Mouse (Mus musculus) liver, adult 2 months (tissue): ENCODE results near the gene Gm20708. TPM values are rescaled to one million over a fixed set of nuclear protein-coding genes. Genes with fewer than 3 reads are reported as not detected.

Experiments used
- DNase-seq: peaks from one replicate; pipeline ENCODE4 v3.0.0-alpha.2; 2011; ENCODE audit warnings: low read depth, low spot score; ENCODE audit errors: extremely low read depth
- H3K27ac ChIP-seq: fragments of 200-500 bp; replicated peaks from 2 replicates; pipeline ENCODE4 v1.5.1; 2012; ENCODE audit warnings: low read depth, mild to moderate bottlenecking, control low read depth, inconsistent platforms, low read length; ENCODE audit not compliant: insufficient read depth
- H3K27me3 ChIP-seq: fragments of 200-500 bp; 2 replicates; pipeline ENCODE4 v1.6.1; 2012; ENCODE audit warnings: mild to moderate bottlenecking, moderate library complexity, low read length, inconsistent platforms; ENCODE audit not compliant: control insufficient read depth, insufficient read depth
- H3K36me3 ChIP-seq: fragments of 200-500 bp; 2 replicates; pipeline ENCODE4 v1.6.1; 2012; ENCODE audit warnings: low read length, inconsistent platforms; ENCODE audit not compliant: control insufficient read depth, insufficient read depth
- H3K4me1 ChIP-seq: fragments of 200-500 bp; 2 replicates; pipeline ENCODE4 v1.6.1; 2011; ENCODE audit warnings: low read length; ENCODE audit not compliant: control insufficient read depth, insufficient read depth
- H3K4me3 ChIP-seq: fragments of 200-500 bp; 2 replicates; pipeline ENCODE4 v1.5.1; 2011; ENCODE audit warnings: low read depth, mild to moderate bottlenecking, control low read depth, low read length, moderate library complexity; ENCODE audit not compliant: insufficient read depth
- H3K79me2 ChIP-seq: fragments of 200-500 bp; 2 replicates; pipeline ENCODE4 v1.6.1; 2012; ENCODE audit warnings: inconsistent platforms, mild to moderate bottlenecking, low read length, moderate library complexity; ENCODE audit not compliant: control insufficient read depth, insufficient read depth
- H3K9ac ChIP-seq: fragments of 200-500 bp; 2 replicates; pipeline ENCODE4 v1.6.1; 2012; ENCODE audit warnings: low read depth, mild to moderate bottlenecking, control low read depth, inconsistent platforms, low read length
- CTCF ChIP-seq: fragments of 200-500 bp; IDR thresholded peaks from 2 replicates; pipeline ENCODE4 v1.5.1; 2011; ENCODE audit warnings: low read depth, low read length, control low read depth
- POLR2A ChIP-seq: fragments of 200-500 bp; IDR thresholded peaks from 2 replicates; pipeline ENCODE4 v1.6.1; 2011; ENCODE audit warnings: low read length, control low read depth; ENCODE audit not compliant: insufficient read depth; ENCODE audit errors: extremely low read depth
- WGBS: fragments of 180-500 bp; shearing (Covaris S2); methylation state at CpG from one replicate; pipeline ENCODE4 v1.1.7; 2018; 5-methylcytosine and 5-hydroxymethylcytosine counted together
- polyA plus RNA-seq: library from polyadenylated mRNA; depleted of rRNA; stranded (reverse); fragments of >200 nt; gene quantifications from 2 replicates; pipeline ENCODE4 v1.2.3, GENCODE M21; 2012
- total RNA-seq: library from RNA; depleted of rRNA; stranded (reverse); fragments of >200 nt; gene quantifications from 2 replicates; pipeline ENCODE4 v1.2.3, GENCODE M21; 2014

Gene Gm20708
- total and polyA plus RNA-seq, 2 experiments = 0.21 to 0.37 TPM

GRCm38 (mm10) chr11:117844997-117845396 lies 35.5 kb downstream of the Gm20708 start:
- TF ChIP-seq CTCF (no peak), POLR2A (no peak)
- 38% methylated on average over 2 of the region's 2 CpGs for WGBS
- Histone ChIP-seq H3K79me2 (peaks cover 6% of the 10 kb centered on the region; the same call in 1 of the 2 replicates), H3K4me3 (no peak overlapping the region), H3K36me3 (no peaks in the 10 kb centered on the region), H3K9ac (peak overlapping the region; percentile 27), H3K27ac (peak overlapping the region; percentile 98), H3K4me1 (peaks cover 19% of the 10 kb centered on the region), H3K27me3 (no peaks in the 10 kb centered on the region)
- DNase-seq = peak; percentile 97

GRCm38 (mm10) chr11:117845651-117846050 lies 36.2 kb downstream of the Gm20708 start:
- peak; percentile 98 for DNase-seq
- Histone ChIP-seq H3K36me3 (no peaks in the 10 kb centered on the region), H3K27ac (peak overlapping the region; percentile 97), H3K4me1 (peaks cover 19% of the 10 kb centered on the region), H3K4me3 (no peak overlapping the region), H3K27me3 (no peaks in the 10 kb centered on the region), H3K9ac (no peak overlapping the region), H3K79me2 (peaks cover 6% of the 10 kb centered on the region; the same call in 1 of the 2 replicates)
- 25% methylated on average over 2 of the region's 2 CpGs for whole genome bisulfite sequencing
- TF ChIP-seq POLR2A (no peak), CTCF (no peak)

GRCm38 (mm10) chr11:117846640-117847039 lies 37.2 kb downstream of the Gm20708 start:
- H3K27me3 ChIP-seq = no peaks in the 10 kb centered on the region
- H3K79me2 ChIP-seq = peaks cover 6% of the 10 kb centered on the region; the same call in 1 of the 2 replicates
- no peaks in the 10 kb centered on the region for H3K36me3 ChIP-seq
- H3K9ac ChIP-seq = peak overlapping the region; percentile 59
- H3K4me1 ChIP-seq = peaks cover 19% of the 10 kb centered on the region
- H3K27ac ChIP-seq = peak overlapping the region; percentile 97
- peak; percentile 98 for DNase-seq
- H3K4me3 ChIP-seq = no peak overlapping the region
- 12% methylated on average over 5 of the region's 5 CpGs for WGBS
- TF ChIP-seq POLR2A (0 out of 2 replicates have a peak, but pooled peaks have one; percentile 13), CTCF (no peak)

- Histone ChIP-seq H3K79me2 (peaks cover 6% of the 10 kb centered on the region; the same call in 1 of the 2 replicates), H3K4me1 (peaks cover 19% of the 10 kb centered on the region), H3K4me3 (peak overlapping the region; percentile 66), H3K36me3 (no peaks in the 10 kb centered on the region), H3K9ac (peak overlapping the region; percentile 86), H3K27ac (peak overlapping the region; percentile 80), H3K27me3 (no peaks in the 10 kb centered on the region)
- 20% methylated on average over 7 of the region's 7 CpGs for WGBS
- peak; percentile 81 for DNase-seq
- TF ChIP-seq POLR2A (peak; percentile 77), CTCF (no peak)
These were observed 38.2 kb downstream of the Gm20708 start for GRCm38 (mm10) chr11:117847593-117848215.

- peaks cover 19% of the 10 kb centered on the region for H3K4me1 ChIP-seq
- H3K27me3 ChIP-seq = no peaks in the 10 kb centered on the region
- peak overlapping the region; percentile 80 for H3K27ac ChIP-seq
- H3K36me3 ChIP-seq = no peaks in the 10 kb centered on the region
- H3K9ac ChIP-seq = peak overlapping the region; percentile 86
- H3K4me3 ChIP-seq = peak overlapping the region; percentile 66
- H3K79me2 ChIP-seq = peaks cover 6% of the 10 kb centered on the region; the same call in 1 of the 2 replicates
- no peak for TF ChIP-seq CTCF
- 0 out of 2 replicates have a peak, but pooled peaks have one; percentile 25 for TF ChIP-seq POLR2A
- peak; percentile 42 for DNase-seq
- 1% methylated on average over 19 of the region's 19 CpGs for WGBS
These were observed 39.0 kb downstream of the Gm20708 start for GRCm38 (mm10) chr11:117848271-117848984.
